Mouse (Mus musculus) embryonic fibroblast, embryonic 13.5 days (primary cell): ENCODE results near the gene Cln3.

Experiments
- CTCF ChIP-seq: IDR thresholded peaks from 2 replicates; pipeline ENCODE4 v1.5.1; 2011; ENCODE audit warnings: mild to moderate bottlenecking, control low read depth, low read length, moderate library complexity, borderline replicate concordance; ENCODE audit not compliant: insufficient read depth
- POLR2A ChIP-seq: IDR thresholded peaks from 2 replicates; pipeline ENCODE4 v1.6.1; 2011; ENCODE audit warnings: low read depth, mild to moderate bottlenecking, control low read depth, low read length, moderate library complexity

DNA sequence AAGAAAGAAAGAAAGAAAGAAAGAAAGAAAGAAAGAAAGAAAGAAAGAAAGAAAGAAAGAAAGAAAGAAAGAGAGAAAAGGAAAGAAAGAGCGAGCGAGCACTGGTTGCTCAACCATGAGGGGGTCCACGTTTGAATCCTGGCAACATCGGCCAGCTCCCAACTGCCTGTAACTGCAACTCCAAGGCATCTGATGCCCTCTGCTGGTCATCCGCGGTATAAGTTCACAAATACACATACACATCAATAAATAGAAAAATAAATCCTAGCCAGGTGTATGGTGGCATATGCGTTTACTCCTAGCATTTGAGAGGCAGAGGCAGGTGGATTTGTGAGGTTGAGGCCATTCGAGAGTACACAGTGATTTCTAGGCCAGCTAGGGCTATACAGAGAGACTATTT lies 8.7 kb downstream of the Cln3 start:
- TF ChIP-seq CTCF (peak; percentile 51; the same call in 1 of the 2 replicates), POLR2A (no peak)
